Mouse (Mus musculus): ENCODE measurements around the gene Socs1. TPM values are rescaled to one million over a fixed set of nuclear protein-coding genes. Genes with fewer than 3 reads are reported as not detected.

Gene Socs1
- 2.8 and 4.8 TPM in 2 replicates for polyA plus RNA-seq (2011; ENCODE audit: insufficient read depth, insufficient read length, low replicate concordance, missing spikeins)

DNA sequence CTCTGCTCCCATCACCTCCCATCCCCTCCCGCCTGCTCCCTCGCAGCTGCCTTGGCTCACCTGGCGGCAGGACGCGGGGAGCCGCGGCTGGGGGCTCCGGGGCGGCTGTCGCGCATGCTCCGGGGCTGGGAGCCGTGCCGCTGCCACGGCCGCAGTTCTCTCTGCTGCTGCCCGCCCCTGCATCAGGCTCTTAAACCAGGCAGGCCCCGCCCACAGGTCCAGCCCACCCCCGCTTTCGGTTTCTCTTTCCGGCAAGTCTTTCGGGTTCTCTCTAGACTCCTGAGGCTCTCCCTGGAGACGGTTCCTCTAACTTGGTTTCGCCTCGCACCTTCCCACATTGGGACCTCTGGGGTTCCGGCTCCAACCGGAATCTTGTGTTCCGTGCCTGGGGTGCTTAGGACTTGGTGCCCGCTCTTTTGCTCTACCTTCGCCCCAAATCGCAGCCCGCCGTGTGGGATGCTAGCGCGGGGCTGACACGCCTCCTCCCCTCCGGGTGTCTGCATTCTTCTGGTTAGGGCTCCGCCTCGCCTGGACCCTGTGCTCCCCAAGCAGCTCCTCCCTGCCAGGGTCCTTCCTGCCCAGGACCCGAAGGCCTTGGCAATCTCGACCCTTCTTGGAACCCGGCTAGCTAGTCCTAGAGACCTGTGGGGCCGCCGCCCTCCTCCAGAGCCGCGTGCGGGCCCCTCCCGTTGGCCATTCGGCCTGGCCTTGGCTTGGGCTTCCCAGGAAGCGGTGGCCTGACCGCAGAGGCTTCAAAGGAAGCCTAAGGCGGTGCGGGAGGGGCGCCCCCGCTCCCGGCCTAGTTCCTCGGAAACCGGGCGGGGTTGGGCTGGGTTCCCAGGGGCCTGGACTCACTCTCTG is at the start of gene Socs1:
Gene Socs1 (minus strand): TSS at position 166 of the 861 bp plus-strand sequence.
- under 1% methylated on average over 58 of the region's 59 CpGs for WGBS
- peak; percentile 88; the same call in 1 of the 2 replicates for TF ChIP-seq POLR2A (IDR thresholded peaks at IDR 0.05; ENCODE audit: borderline replicate concordance, control insufficient read depth, low read depth, low read length)
- TF ChIP-seq CTCF (IDR thresholded peaks at IDR 0.05; ENCODE audit: control insufficient read depth, insufficient read depth, low read length): no peak
- peaks cover 6% of the 10 kb centered on the region for H3K4me1 ChIP-seq (ENCODE audit: control insufficient read depth, insufficient read depth, low read length)
- H3K4me3 ChIP-seq (replicated peaks; ENCODE audit: control insufficient read depth, low read depth, low read length): peak within 1 kb of the TSS; percentile 94
- H3K27ac ChIP-seq (ENCODE audit: control insufficient read depth, insufficient read depth, low read depth, low read length, poor library complexity): peak within 1 kb of the TSS; percentile 92

DNA sequence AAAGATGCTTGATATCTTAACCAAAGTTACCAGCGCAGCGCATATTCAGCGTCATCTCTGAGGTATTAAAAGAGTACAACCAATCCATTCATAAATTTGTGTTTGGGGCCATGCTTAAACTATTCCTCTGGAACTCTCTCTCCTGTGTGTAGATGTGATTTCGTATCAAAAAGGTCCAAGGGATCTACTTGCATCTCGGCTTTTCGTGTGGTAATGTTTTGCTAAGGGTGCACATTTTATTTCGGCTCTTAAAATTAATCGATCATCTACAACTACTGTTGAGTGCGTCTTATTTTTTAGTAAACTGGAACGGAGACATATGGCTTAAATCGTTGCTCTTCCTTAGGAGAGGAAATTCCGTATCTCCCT is 49.2 kb upstream of the Socs1 start:
- under 1% methylated on average over 12 of the region's 12 CpGs for WGBS
- no peak overlapping the region for H3K27ac ChIP-seq (ENCODE audit: control insufficient read depth, insufficient read depth, low read depth, low read length, poor library complexity)
- TF ChIP-seq CTCF (IDR thresholded peaks at IDR 0.05; ENCODE audit: control insufficient read depth, insufficient read depth, low read length) (no peak), POLR2A (IDR thresholded peaks at IDR 0.05; ENCODE audit: borderline replicate concordance, control insufficient read depth, low read depth, low read length) (no peak)
- peak overlapping the region; percentile 79 for H3K4me3 ChIP-seq (replicated peaks; ENCODE audit: control insufficient read depth, low read depth, low read length)
- peaks cover 14% of the 10 kb centered on the region for H3K4me1 ChIP-seq (ENCODE audit: control insufficient read depth, insufficient read depth, low read length)

DNA sequence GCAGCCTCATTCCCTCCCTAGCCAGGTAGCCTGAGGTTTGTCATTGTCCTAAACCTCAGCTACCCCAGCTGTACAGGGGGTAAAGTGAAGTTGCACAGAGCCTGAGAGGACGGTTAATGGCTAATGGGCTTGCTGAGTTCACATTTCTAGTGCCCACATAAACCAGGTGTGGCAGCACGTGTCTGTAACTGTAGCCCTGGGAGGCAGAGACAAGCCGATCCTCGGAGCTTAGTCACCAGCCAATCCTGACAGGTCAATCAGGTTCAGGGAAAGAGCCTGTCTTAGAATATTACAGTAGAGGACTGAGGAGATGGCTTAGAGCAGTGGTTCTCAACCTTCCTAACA is 43.1 kb upstream of the Socs1 start:
- no peak overlapping the region for H3K27ac ChIP-seq (ENCODE audit: control insufficient read depth, insufficient read depth, low read depth, low read length, poor library complexity)
- 67% methylated on average over 4 of the region's 4 CpGs for WGBS

DNA sequence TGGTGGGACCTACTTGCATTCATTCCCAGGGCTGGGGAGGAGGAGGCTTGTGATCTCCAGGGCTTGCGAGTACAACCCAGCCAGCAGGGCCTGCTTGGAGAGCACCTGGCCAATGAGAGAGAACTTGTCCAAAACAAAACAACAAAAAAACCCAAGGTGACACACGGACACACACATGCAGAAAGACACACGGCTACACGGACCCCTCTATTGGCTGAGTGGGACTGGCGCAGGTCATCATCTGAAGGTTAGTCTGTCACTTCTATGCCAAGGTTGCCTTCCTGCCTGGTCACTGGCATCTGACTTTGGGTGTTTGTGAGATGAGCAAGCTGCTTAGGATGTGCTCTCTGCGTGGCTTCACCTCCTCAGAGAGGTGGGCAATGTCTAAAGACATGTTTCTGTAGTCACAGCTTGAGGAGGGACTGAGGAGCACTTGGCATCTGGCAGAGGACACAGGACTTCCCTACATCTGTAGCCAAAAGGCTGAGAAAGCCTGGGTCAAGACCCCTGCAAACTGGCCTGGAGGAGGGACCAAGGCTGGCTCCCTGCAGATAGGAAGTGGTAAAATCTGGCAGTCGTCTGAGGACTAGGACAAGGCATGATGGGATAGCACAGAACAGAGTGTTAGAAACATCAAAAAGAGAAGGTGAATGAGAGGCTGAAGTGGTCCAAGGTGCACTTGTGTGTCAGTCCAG is 42.6 kb upstream of the Socs1 start:
- 59% methylated on average over 7 of the region's 7 CpGs for WGBS
- no peak overlapping the region for H3K4me3 ChIP-seq (replicated peaks; ENCODE audit: control insufficient read depth, low read depth, low read length)
- H3K4me1 ChIP-seq (ENCODE audit: control insufficient read depth, insufficient read depth, low read length): peaks cover 7% of the 10 kb centered on the region; the same call in 1 of the 2 replicates
- TF ChIP-seq POLR2A (IDR thresholded peaks at IDR 0.05; ENCODE audit: borderline replicate concordance, control insufficient read depth, low read depth, low read length): no peak
- TF ChIP-seq CTCF (IDR thresholded peaks at IDR 0.05; ENCODE audit: control insufficient read depth, insufficient read depth, low read length): no peak
- peak overlapping the region; percentile 76; the same call in 1 of the 2 replicates for H3K27ac ChIP-seq (ENCODE audit: control insufficient read depth, insufficient read depth, low read depth, low read length, poor library complexity)

More for the DNA sequence above, 43.1 kb upstream of the Socs1 start:
- Histone ChIP-seq H3K4me1 (ENCODE audit: control insufficient read depth, insufficient read depth, low read length) (peaks cover 7% of the 10 kb centered on the region; the same call in 1 of the 2 replicates), H3K4me3 (replicated peaks; ENCODE audit: control insufficient read depth, low read depth, low read length) (no peak overlapping the region)
- no peak for TF ChIP-seq POLR2A (IDR thresholded peaks at IDR 0.05; ENCODE audit: borderline replicate concordance, control insufficient read depth, low read depth, low read length)
- TF ChIP-seq CTCF (IDR thresholded peaks at IDR 0.05; ENCODE audit: control insufficient read depth, insufficient read depth, low read length): no peak

DNA sequence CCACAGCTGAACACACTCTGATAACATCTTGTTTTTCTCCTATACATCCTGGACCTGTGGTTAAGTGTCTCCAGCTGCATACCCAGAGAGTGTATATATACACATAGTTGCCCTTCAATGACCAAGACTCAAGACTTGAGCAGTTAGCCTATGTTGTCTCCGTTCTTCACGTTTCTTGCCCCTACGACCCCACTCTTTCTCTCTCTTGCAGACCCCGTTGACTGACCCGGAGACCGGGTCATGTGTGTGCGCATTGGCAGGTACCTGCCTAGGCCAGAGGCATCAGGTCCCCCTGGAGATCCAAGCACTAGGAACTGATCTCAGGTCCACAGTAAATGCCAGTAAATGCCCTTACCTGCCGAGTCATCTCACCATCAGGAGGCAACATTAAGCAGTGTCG is 41.9 kb upstream of the Socs1 start:
- peaks cover 7% of the 10 kb centered on the region; the same call in 1 of the 2 replicates for H3K4me1 ChIP-seq (ENCODE audit: control insufficient read depth, insufficient read depth, low read length)
- peak overlapping the region; percentile 76; the same call in 1 of the 2 replicates for H3K27ac ChIP-seq (ENCODE audit: control insufficient read depth, insufficient read depth, low read depth, low read length, poor library complexity)
- TF ChIP-seq POLR2A (IDR thresholded peaks at IDR 0.05; ENCODE audit: borderline replicate concordance, control insufficient read depth, low read depth, low read length): no peak
- no peak for TF ChIP-seq CTCF (IDR thresholded peaks at IDR 0.05; ENCODE audit: control insufficient read depth, insufficient read depth, low read length)
- 80% methylated on average over 9 of the region's 9 CpGs for WGBS
- no peak overlapping the region for H3K4me3 ChIP-seq (replicated peaks; ENCODE audit: control insufficient read depth, low read depth, low read length)

DNA sequence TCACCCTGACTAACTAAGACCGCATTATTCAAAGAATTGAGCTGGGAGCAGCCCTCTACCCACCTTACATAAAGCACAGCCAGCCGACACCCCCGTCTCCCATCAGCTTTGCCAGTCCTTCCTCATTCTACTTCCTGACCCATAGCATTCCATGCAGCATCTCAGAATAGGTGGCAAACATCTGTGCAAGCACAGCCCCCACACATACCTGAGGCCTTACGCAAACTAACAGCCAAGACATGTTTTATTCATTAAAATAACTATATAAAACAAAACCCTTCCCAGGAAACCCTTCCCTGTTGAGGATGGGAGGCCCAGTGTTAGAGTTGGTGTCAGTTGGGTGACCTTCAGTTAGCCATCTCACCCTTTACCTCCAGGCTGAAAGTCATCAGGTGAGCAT is 40.5 kb upstream of the Socs1 start:
- no peak overlapping the region for H3K4me3 ChIP-seq (replicated peaks; ENCODE audit: control insufficient read depth, low read depth, low read length)
- 80% methylated on average over 4 of the region's 4 CpGs for WGBS
- no peak for TF ChIP-seq CTCF (IDR thresholded peaks at IDR 0.05; ENCODE audit: control insufficient read depth, insufficient read depth, low read length)
- TF ChIP-seq POLR2A (IDR thresholded peaks at IDR 0.05; ENCODE audit: borderline replicate concordance, control insufficient read depth, low read depth, low read length): no peak
- peaks cover 6% of the 10 kb centered on the region; the same call in 1 of the 2 replicates for H3K4me1 ChIP-seq (ENCODE audit: control insufficient read depth, insufficient read depth, low read length)
- H3K27ac ChIP-seq (ENCODE audit: control insufficient read depth, insufficient read depth, low read depth, low read length, poor library complexity): no peak overlapping the region

DNA sequence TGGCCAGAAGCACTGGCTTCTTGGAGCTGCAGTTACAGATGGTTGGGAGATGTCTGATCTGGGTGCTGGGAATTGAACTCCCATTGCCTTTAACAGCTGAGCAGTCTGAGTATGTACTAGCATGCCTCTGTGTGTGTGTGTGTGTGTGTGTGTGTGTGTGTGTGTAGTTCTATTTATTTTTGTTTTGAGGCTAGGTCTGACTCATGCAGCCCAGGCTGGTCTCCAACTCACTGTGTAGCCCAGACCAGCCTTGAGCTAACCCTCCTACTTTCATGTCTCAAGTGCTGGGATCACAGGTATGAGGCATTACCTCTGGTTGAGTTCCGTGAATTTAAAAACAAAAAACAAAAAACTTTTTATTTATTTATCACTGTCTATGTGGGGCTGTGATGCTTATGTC is 39.2 kb upstream of the Socs1 start:
- no peak overlapping the region for H3K27ac ChIP-seq (ENCODE audit: control insufficient read depth, insufficient read depth, low read depth, low read length, poor library complexity)
- WGBS: 89% methylated on average over 1 of the region's 1 CpGs

DNA sequence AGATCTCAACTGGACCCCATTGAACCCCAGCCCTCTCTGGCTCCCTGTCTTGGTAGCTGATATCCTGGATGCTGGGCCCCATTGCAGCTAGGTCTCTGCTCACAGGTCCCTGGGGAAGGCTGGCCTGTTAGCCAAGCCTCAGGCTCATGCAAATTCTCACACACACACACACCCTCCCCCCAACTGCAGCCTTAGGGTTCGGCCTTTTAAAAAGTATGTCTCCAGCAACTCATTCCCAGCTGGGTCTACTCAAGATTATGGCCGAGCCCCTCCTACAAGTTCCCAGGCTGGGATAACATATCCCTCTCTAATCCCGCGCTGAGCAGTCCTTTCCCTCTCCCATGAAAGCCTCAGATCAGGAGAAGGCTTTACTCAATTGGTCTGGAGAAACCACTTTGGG is 36.1 kb upstream of the Socs1 start:
- H3K27ac ChIP-seq (ENCODE audit: control insufficient read depth, insufficient read depth, low read depth, low read length, poor library complexity): no peak overlapping the region
- 87% methylated on average over 4 of the region's 4 CpGs for WGBS
- TF ChIP-seq CTCF (IDR thresholded peaks at IDR 0.05; ENCODE audit: control insufficient read depth, insufficient read depth, low read length) (no peak), POLR2A (IDR thresholded peaks at IDR 0.05; ENCODE audit: borderline replicate concordance, control insufficient read depth, low read depth, low read length) (no peak)
- H3K4me3 ChIP-seq (replicated peaks; ENCODE audit: control insufficient read depth, low read depth, low read length): no peak overlapping the region
- H3K4me1 ChIP-seq (ENCODE audit: control insufficient read depth, insufficient read depth, low read length): peaks cover 2% of the 10 kb centered on the region; the same call in 1 of the 2 replicates

More for the DNA sequence above, 39.2 kb upstream of the Socs1 start:
- TF ChIP-seq POLR2A (IDR thresholded peaks at IDR 0.05; ENCODE audit: borderline replicate concordance, control insufficient read depth, low read depth, low read length): no peak
- TF ChIP-seq CTCF (IDR thresholded peaks at IDR 0.05; ENCODE audit: control insufficient read depth, insufficient read depth, low read length): no peak
- H3K4me3 ChIP-seq (replicated peaks; ENCODE audit: control insufficient read depth, low read depth, low read length): no peak overlapping the region
- H3K4me1 ChIP-seq (ENCODE audit: control insufficient read depth, insufficient read depth, low read length): peaks cover 4% of the 10 kb centered on the region; the same call in 1 of the 2 replicates

All from bone marrow, adult 2 months (tissue).